Mouse (Mus musculus) forebrain, embryonic 12.5 days (tissue): ENCODE measurements around the gene Prkd3. TPM values are rescaled to one million over a fixed set of nuclear protein-coding genes. Genes with fewer than 3 reads are reported as not detected.

Experiments used
- ATAC-seq: fragments of 200-750 bp; cut with Nextera tagmentation; 2 replicates; pipeline ENCODE4 v1.8.0; 2017; ENCODE audit warnings: moderate TSS enrichment; ENCODE audit not compliant: low FRiP score
- H3K27ac ChIP-seq: fragments of 300-500 bp; sonication (generic); 2 replicates; pipeline ENCODE4 v1.5.1; 2016; ENCODE audit warnings: mild to moderate bottlenecking
- H3K27me3 ChIP-seq: fragments of 300-500 bp; sonication (generic); 2 replicates; pipeline ENCODE4 v1.6.1; 2016; ENCODE audit warnings: mild to moderate bottlenecking
- H3K36me3 ChIP-seq: fragments of 300-500 bp; sonication (generic); replicated peaks from 2 replicates; pipeline ENCODE4 v1.6.1; 2016; ENCODE audit warnings: mild to moderate bottlenecking
- H3K4me1 ChIP-seq: fragments of 300-500 bp; sonication (generic); 2 replicates; pipeline ENCODE4 v1.6.1; 2016
- H3K4me2 ChIP-seq: fragments of 300-500 bp; sonication (generic); 2 replicates; pipeline ENCODE4 v1.6.1; 2016; ENCODE audit warnings: mild to moderate bottlenecking, moderate library complexity
- H3K4me3 ChIP-seq: fragments of 300-500 bp; sonication (generic); replicated peaks from 2 replicates; pipeline ENCODE4 v1.5.1; 2016; ENCODE audit warnings: mild to moderate bottlenecking
- H3K9ac ChIP-seq: fragments of 300-500 bp; sonication (generic); 2 replicates; pipeline ENCODE4 v1.6.1; 2016; ENCODE audit warnings: mild to moderate bottlenecking
- H3K9me3 ChIP-seq: fragments of 300-500 bp; sonication (generic); 2 replicates; pipeline ENCODE4 v1.6.1; 2016
- WGBS: fragments of 180-500 bp; shearing (Covaris S2); methylation state at CpG from one replicate; pipeline ENCODE4 v1.1.7; 2016; 5-methylcytosine and 5-hydroxymethylcytosine counted together
- polyA plus RNA-seq: library from polyadenylated mRNA; unstranded; fragments of >200 nt; fragmentation: Nextera tagmentation; extraction: Ambion mirVana; gene quantifications from 2 replicates; pipeline ENCODE4 v1.2.1, GENCODE M21; 2016

Prkd3 gene
- polyA plus RNA-seq, 1 experiment from 2014 or later, result 51.0 TPM

GRCm38 (mm10) chr17:79031569-79031968, 11.0 kb upstream of the Prkd3 start:
- no peak for ATAC-seq
- no peaks in the 10 kb centered on the region for H3K4me1 ChIP-seq
- H3K9ac ChIP-seq, result no peak overlapping the region
- no peaks in the 10 kb centered on the region for H3K27me3 ChIP-seq
- H3K27ac ChIP-seq, result no peak overlapping the region
- WGBS, result 87% methylated on average over 5 of the region's 5 CpGs
- no peak overlapping the region for H3K4me3 ChIP-seq
- no peaks in the 10 kb centered on the region for H3K36me3 ChIP-seq
- H3K9me3 ChIP-seq, result no peaks in the 10 kb centered on the region
- no peak overlapping the region for H3K4me2 ChIP-seq

DNA sequence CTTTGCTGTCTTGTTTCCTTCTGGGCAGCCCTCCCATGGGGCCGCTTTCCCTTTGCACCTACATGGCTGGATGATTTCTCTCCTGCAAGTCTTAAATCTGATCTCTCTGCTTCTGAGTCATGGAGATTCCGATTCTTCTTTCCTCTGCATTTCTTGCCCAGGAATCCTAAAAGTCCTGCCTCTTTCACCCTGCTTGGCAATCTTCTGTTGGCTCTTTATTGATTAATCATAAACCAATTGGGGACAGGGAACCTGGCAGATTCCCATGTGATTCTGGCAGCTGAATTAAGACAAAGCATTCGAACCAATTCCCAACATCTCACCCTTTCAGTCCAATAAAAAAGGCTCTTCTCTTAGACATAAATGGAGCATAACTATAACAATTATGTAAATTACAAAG, 8.6 kb upstream of the Prkd3 start:
- no peaks in the 10 kb centered on the region for H3K36me3 ChIP-seq
- ATAC-seq, result no peak
- no peak overlapping the region for H3K4me3 ChIP-seq
- WGBS, result 87% methylated on average over 3 of the region's 3 CpGs
- no peaks in the 10 kb centered on the region for H3K9me3 ChIP-seq
- H3K4me2 ChIP-seq, result no peak overlapping the region
- no peak overlapping the region for H3K27ac ChIP-seq
- H3K4me1 ChIP-seq, result no peaks in the 10 kb centered on the region
- H3K27me3 ChIP-seq, result no peaks in the 10 kb centered on the region
- no peak overlapping the region for H3K9ac ChIP-seq

- H3K4me3 ChIP-seq, result no peak overlapping the region
- ATAC-seq, result no peak
- H3K9me3 ChIP-seq, result no peaks in the 10 kb centered on the region
- 69% methylated on average over 4 of the region's 4 CpGs for WGBS
- H3K36me3 ChIP-seq, result no peaks in the 10 kb centered on the region
- H3K4me1 ChIP-seq, result peaks cover 3% of the 10 kb centered on the region
- H3K27ac ChIP-seq, result no peak overlapping the region
- H3K4me2 ChIP-seq, result no peak overlapping the region
- peaks cover 6% of the 10 kb centered on the region; the same call in 1 of the 2 replicates for H3K27me3 ChIP-seq
- no peak overlapping the region for H3K9ac ChIP-seq
Measured at GRCm38 (mm10) chr17:79024544-79024943, 3.9 kb upstream of the Prkd3 start.

- H3K9ac ChIP-seq, result no peak overlapping the region
- no peak for ATAC-seq
- 55% methylated on average over 3 of the region's 3 CpGs for WGBS
Measured at GRCm38 (mm10) chr17:79022746-79023145, 2.1 kb upstream of the Prkd3 start.

DNA sequence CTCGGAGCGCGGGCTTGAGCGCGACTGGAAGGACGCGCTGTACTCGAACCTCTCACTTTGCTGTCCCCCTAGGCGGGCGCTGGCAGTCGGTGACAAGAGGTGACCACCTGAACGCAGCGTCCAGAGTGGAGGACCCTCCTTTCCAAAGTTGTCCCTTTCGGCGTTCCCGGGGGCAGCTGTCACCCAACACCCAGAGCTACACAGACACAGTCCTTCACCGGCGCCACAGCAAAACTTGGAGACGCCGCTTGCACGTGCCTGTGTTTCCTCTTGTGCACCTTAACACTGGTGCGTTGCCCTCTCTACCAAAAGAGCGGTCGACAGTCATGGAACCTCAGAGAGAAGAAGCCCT, 344 bp upstream of the Prkd3 start:
- H3K4me2 ChIP-seq, result peak overlapping the region; percentile 62
- H3K9me3 ChIP-seq, result no peaks in the 10 kb centered on the region
- H3K4me1 ChIP-seq, result peaks cover 24% of the 10 kb centered on the region
- H3K27me3 ChIP-seq, result peaks cover 6% of the 10 kb centered on the region; the same call in 1 of the 2 replicates
- H3K36me3 ChIP-seq, result no peaks in the 10 kb centered on the region
- no peak for ATAC-seq
- H3K9ac ChIP-seq, result peak overlapping the region; percentile 80
- WGBS, result 1% methylated on average over 24 of the region's 24 CpGs
- peak overlapping the region; percentile 85 for H3K4me3 ChIP-seq
- no peak overlapping the region for H3K27ac ChIP-seq

More at GRCm38 (mm10) chr17:79022746-79023145, 2.1 kb upstream of the Prkd3 start:
- H3K27me3 ChIP-seq, result peaks cover 6% of the 10 kb centered on the region; the same call in 1 of the 2 replicates
- H3K36me3 ChIP-seq, result no peaks in the 10 kb centered on the region
- H3K27ac ChIP-seq, result no peak overlapping the region
- no peak overlapping the region for H3K4me2 ChIP-seq
- peaks cover 20% of the 10 kb centered on the region for H3K4me1 ChIP-seq
- no peak overlapping the region for H3K4me3 ChIP-seq
- H3K9me3 ChIP-seq, result no peaks in the 10 kb centered on the region

GRCm38 (mm10) chr17:79019726-79020207, 849 bp downstream of the Prkd3 start:
- no peaks in the 10 kb centered on the region for H3K9me3 ChIP-seq
- peaks cover 6% of the 10 kb centered on the region; the same call in 1 of the 2 replicates for H3K27me3 ChIP-seq
- WGBS, result 2% methylated on average over 18 of the region's 18 CpGs
- peaks cover 24% of the 10 kb centered on the region for H3K4me1 ChIP-seq
- ATAC-seq, result peak; percentile 5; the same call in 1 of the 2 replicates
- H3K36me3 ChIP-seq, result no peaks in the 10 kb centered on the region
- H3K27ac ChIP-seq, result peak overlapping the region; percentile 88
- peak overlapping the region; percentile 62 for H3K4me2 ChIP-seq
- H3K4me3 ChIP-seq, result peak overlapping the region; percentile 85
- peak overlapping the region; percentile 80 for H3K9ac ChIP-seq

- Histone ChIP-seq H3K27me3 (peaks cover 6% of the 10 kb centered on the region; the same call in 1 of the 2 replicates), H3K4me3 (0 out of 2 replicates have a peak overlapping the region, but pooled peaks have one; percentile 15), H3K36me3 (no peaks in the 10 kb centered on the region), H3K9me3 (no peaks in the 10 kb centered on the region), H3K4me2 (peak overlapping the region; percentile 62), H3K27ac (no peak overlapping the region), H3K9ac (peak overlapping the region; percentile 7; the same call in 1 of the 2 replicates), H3K4me1 (peaks cover 24% of the 10 kb centered on the region)
- no peak for ATAC-seq
- 60% methylated on average over 9 of the region's 9 CpGs for WGBS
Measured at GRCm38 (mm10) chr17:79018422-79018821, 2.2 kb downstream of the Prkd3 start.

DNA sequence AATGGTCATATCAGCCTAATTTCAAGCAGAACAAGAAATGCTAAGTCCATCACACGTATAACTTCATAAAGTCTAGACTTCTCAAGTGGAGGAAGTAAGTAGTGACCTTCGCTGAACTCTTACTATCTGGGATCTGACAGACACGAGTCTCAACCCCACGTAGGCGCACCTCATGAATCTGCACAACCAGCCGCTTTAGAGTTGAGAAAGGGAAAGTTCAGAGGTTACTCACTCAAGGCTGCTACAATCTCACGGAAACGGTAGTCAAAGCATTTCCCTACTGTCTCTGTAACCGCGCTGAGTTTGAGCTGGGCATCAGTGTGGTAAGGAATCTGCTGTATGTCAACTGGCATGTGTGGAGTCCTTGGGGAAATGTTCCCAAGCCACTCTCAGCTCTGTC, 4.8 kb downstream of the Prkd3 start:
- Histone ChIP-seq H3K9me3 (no peaks in the 10 kb centered on the region), H3K4me1 (peaks cover 24% of the 10 kb centered on the region), H3K9ac (no peak overlapping the region), H3K27ac (no peak overlapping the region), H3K4me3 (no peak overlapping the region), H3K4me2 (no peak overlapping the region), H3K36me3 (peaks cover 17% of the 10 kb centered on the region), H3K27me3 (no peaks in the 10 kb centered on the region)
- ATAC-seq, result no peak
- 88% methylated on average over 10 of the region's 10 CpGs for WGBS

DNA sequence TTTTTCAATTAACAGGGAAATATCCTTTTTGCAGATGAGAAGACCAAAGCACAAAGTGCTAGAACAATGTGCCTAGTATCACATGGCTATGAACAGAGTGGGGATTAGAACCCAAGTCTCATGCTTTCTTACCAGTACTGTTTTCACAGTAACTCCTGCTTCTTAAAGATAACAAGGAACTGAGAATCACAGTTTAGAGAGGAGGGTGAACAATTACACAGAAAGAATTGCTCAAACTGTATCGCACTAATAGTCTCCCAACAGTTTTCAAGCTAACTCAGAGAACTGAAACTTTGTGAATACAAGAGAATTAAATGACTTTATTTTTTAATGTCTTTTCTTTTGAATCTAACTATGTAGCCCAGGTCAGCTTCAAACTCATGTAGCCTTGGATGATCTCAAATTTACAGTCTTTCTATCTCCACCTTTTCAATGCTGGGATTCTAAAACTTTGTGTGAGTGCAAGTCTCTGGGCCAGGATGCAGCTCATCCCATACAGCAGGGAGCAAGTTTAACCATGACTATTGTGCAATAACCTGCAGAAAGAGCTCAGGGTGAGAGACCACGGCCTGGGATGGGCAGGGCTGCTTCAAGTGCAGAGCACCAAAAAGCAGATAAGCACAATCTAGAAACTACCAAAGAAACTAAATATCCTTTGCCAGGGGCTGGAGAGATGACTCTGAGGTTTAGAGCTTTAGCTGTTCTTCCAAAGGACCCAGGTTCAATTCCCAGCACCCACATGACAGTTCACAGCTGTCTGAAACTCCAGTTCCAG, 5.5 kb downstream of the Prkd3 start:
- Histone ChIP-seq H3K9me3 (no peaks in the 10 kb centered on the region), H3K4me1 (peaks cover 24% of the 10 kb centered on the region), H3K27ac (no peak overlapping the region), H3K4me2 (no peak overlapping the region), H3K4me3 (no peak overlapping the region), H3K36me3 (peaks cover 18% of the 10 kb centered on the region), H3K9ac (no peak overlapping the region), H3K27me3 (no peaks in the 10 kb centered on the region)
- ATAC-seq, result no peak
- 93% methylated on average over 2 of the region's 2 CpGs for WGBS

GRCm38 (mm10) chr17:79013625-79014024, 7.0 kb downstream of the Prkd3 start:
- Histone ChIP-seq H3K9ac (no peak overlapping the region), H3K27ac (no peak overlapping the region), H3K27me3 (no peaks in the 10 kb centered on the region), H3K4me3 (no peak overlapping the region), H3K9me3 (no peaks in the 10 kb centered on the region), H3K36me3 (peaks cover 18% of the 10 kb centered on the region), H3K4me1 (peaks cover 13% of the 10 kb centered on the region), H3K4me2 (no peak overlapping the region)
- ATAC-seq, result no peak
- 91% methylated on average over 2 of the region's 2 CpGs for WGBS

DNA sequence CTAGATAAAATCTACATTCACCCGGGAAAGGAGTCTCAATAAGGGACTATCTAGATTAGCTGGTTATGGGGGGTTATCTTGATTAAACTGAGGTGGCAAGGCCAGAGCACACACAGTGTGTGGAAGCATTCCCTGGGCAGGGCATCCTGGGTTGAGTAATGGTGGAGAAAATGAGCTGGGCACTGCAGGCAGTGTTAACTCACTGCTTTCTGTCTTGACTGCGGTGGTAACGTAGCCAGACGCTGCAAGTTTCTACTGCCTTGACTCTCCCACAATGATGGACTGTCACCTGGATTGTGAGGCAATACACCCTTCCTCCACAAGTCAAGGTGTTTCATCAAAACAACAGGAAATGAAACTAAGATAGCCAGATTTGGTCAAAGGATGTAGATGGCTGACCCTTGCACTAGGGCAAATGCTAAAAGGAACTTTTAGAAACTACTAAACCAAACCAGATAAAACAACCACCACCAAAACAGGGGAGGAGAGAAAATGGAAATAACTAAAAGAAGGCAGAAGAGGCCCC, 20.8 kb downstream of the Prkd3 start:
- no peak for ATAC-seq
- H3K9me3 ChIP-seq, result no peaks in the 10 kb centered on the region

DNA sequence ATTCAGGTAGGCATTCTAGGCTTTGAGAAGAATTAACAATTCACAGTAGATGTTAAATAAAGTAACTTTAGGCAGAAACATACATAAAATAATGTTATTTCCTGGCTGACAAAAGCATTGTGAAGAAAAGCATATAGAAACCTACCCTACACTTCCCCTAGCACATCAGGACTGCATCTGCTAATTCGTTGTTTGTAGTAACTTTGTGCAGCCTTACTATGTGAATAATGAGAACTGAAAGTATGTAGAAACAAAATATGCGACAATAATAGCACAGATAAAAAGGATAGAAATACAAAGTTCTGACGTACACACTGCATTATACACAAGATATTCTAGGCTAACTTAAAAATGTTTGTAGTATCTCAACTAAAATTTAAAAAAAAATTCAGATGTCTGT, 21.4 kb downstream of the Prkd3 start:
- 93% methylated on average over 3 of the region's 3 CpGs for WGBS
- Histone ChIP-seq H3K27ac (no peak overlapping the region), H3K4me3 (no peak overlapping the region), H3K36me3 (no peaks in the 10 kb centered on the region), H3K9ac (no peak overlapping the region), H3K4me1 (no peaks in the 10 kb centered on the region), H3K9me3 (no peaks in the 10 kb centered on the region), H3K4me2 (no peak overlapping the region), H3K27me3 (no peaks in the 10 kb centered on the region)
- no peak for ATAC-seq

More for the DNA sequence above, 20.8 kb downstream of the Prkd3 start:
- Histone ChIP-seq H3K4me2 (no peak overlapping the region), H3K4me3 (no peak overlapping the region), H3K4me1 (no peaks in the 10 kb centered on the region), H3K27me3 (no peaks in the 10 kb centered on the region), H3K9ac (no peak overlapping the region), H3K36me3 (no peaks in the 10 kb centered on the region), H3K27ac (no peak overlapping the region)
- WGBS, result 96% methylated on average over 4 of the region's 4 CpGs

- ATAC-seq, result no peak
- H3K36me3 ChIP-seq, result no peaks in the 10 kb centered on the region
- WGBS, result 98% methylated on average over 2 of the region's 2 CpGs
- H3K9ac ChIP-seq, result no peak overlapping the region
- no peaks in the 10 kb centered on the region for H3K9me3 ChIP-seq
- H3K4me2 ChIP-seq, result no peak overlapping the region
- H3K4me1 ChIP-seq, result no peaks in the 10 kb centered on the region
- H3K4me3 ChIP-seq, result no peak overlapping the region
- H3K27me3 ChIP-seq, result no peaks in the 10 kb centered on the region
- H3K27ac ChIP-seq, result no peak overlapping the region
Measured at GRCm38 (mm10) chr17:78998130-78998529, 22.5 kb downstream of the Prkd3 start.
